Mouse (Mus musculus): Measurements from ENCODE around the gene Slc7a1. TPM values are rescaled to one million over a fixed set of nuclear protein-coding genes. Genes with fewer than 3 reads are reported as not detected.

Gene Slc7a1
- polyA plus RNA-seq, 1 experiment from 2014 or later = 12.3 TPM

DNA sequence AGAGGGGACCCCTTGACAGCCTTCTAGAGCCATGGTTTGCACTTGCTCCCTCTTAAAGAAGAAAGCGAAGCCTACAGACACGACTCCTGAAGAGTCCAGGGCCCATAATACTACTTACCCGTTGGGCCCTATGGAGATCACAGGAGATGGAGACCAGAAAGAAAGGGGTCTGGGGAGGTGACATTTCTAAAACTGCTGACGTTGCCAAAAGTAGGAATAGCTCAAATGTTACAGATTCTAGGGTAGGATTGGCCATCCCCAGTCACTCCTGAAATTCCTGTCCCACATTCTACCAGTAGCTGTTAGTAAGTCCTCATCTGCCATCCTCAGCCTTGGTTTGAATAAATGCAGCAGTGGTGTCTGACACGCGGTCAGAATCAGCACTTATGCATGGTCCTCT lies 117.6 kb downstream of the Slc7a1 start:
- no peaks in the 10 kb centered on the region; the same call in 1 of the 2 replicates for H3K27me3 ChIP-seq
- WGBS = 84% methylated on average over 6 of the region's 6 CpGs
- peaks cover 2% of the 10 kb centered on the region; the same call in 1 of the 2 replicates for H3K36me3 ChIP-seq
- H3K9me3 ChIP-seq = no peaks in the 10 kb centered on the region
- no peak overlapping the region for H3K9ac ChIP-seq
- ATAC-seq (ENCODE audit: insufficient number of reproducible peaks, insufficient read depth, low FRiP score, low TSS enrichment, low read depth) = no peak
- no peak overlapping the region for H3K4me2 ChIP-seq
- no peaks in the 10 kb centered on the region for H3K4me1 ChIP-seq
- H3K27ac ChIP-seq = no peak overlapping the region
- no peak overlapping the region for H3K4me3 ChIP-seq

DNA sequence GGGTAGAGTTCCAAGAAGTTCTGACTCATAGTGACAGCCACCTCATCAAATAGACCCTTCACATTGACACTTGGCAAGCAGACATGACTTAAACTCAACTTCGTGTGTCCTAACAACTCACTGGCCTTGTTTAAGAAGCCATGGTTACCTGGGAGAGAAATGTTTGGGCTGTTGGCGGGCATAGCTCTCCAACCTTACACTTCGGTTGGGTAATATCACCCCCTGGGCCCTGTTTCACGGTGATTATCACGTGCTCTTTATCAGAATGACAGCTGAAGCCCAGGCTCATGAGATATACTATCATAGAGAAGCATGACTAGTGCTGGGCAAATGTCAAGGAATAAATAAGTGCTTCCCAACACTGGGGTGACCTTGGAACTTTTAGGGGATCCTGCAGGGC lies 119.4 kb downstream of the Slc7a1 start:
- Histone ChIP-seq H3K4me2 (no peak overlapping the region), H3K27ac (no peak overlapping the region), H3K36me3 (peaks cover 2% of the 10 kb centered on the region; the same call in 1 of the 2 replicates), H3K4me3 (no peak overlapping the region), H3K9ac (no peak overlapping the region), H3K4me1 (no peaks in the 10 kb centered on the region), H3K27me3 (no peaks in the 10 kb centered on the region; the same call in 1 of the 2 replicates), H3K9me3 (no peaks in the 10 kb centered on the region)
- 81% methylated on average over 5 of the region's 5 CpGs for WGBS
- ATAC-seq (ENCODE audit: insufficient number of reproducible peaks, insufficient read depth, low FRiP score, low TSS enrichment, low read depth) = no peak

DNA sequence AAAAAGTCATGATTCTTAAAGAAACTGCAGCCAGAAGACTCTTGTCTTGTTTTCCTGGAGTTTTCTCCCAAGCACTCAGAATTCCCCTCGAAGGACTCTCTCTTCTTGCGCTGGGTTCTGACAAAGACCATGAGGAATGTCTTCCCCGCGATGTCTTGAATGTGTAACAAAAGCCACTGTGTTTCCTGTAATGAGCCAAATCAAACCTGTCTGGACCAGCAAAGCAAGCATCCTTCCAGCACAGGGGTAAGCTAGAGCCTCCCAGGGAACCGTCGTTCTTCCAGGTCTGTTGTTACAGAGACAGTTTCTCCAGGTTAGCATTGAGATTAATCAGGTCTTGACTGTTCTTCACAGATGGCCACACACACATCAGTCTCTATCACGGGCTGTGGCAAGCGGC lies 121.5 kb downstream of the Slc7a1 start:
- Histone ChIP-seq H3K27me3 (no peaks in the 10 kb centered on the region), H3K4me2 (no peak overlapping the region), H3K9ac (no peak overlapping the region), H3K9me3 (no peaks in the 10 kb centered on the region), H3K4me3 (no peak overlapping the region), H3K4me1 (no peaks in the 10 kb centered on the region), H3K27ac (no peak overlapping the region), H3K36me3 (peaks cover 2% of the 10 kb centered on the region; the same call in 1 of the 2 replicates)
- no peak for ATAC-seq (ENCODE audit: insufficient number of reproducible peaks, insufficient read depth, low FRiP score, low TSS enrichment, low read depth)
- whole genome bisulfite sequencing = 65% methylated on average over 8 of the region's 8 CpGs

Other genes starting within 250 kb of the Slc7a1 start
- 68.2 and 73.0 TPM in 2 replicates for gene Ubl3, start 152.9 kb upstream of the Slc7a1 start, polyA plus RNA-seq (2015; fragmentation: Nextera tagmentation; extraction: Ambion mirVana)

All from embryonic facial prominence, embryonic 13.5 days (tissue).